Mouse (Mus musculus) neural tube, embryonic 14.5 days (tissue): ENCODE results near the gene Hmces. TPM values are rescaled to one million over a fixed set of nuclear protein-coding genes. Genes with fewer than 3 reads are reported as not detected.

Source experiments
- ATAC-seq: fragments of 200-750 bp; cut with Nextera tagmentation; 2 replicates; pipeline ENCODE4 v1.8.0; 2017; ENCODE audit warnings: low read depth, mild to moderate bottlenecking, moderate TSS enrichment, moderate library complexity
- H3K27ac ChIP-seq: fragments of 300-500 bp; sonication (generic); 2 replicates; pipeline ENCODE4 v1.5.1; 2014; ENCODE audit warnings: low read depth, mild to moderate bottlenecking, control low read depth, low read length, moderate library complexity, mixed read lengths
- H3K27me3 ChIP-seq: fragments of 300-500 bp; sonication (generic); 2 replicates; pipeline ENCODE4 v1.6.1; 2014; ENCODE audit warnings: low read length; ENCODE audit not compliant: control insufficient read depth, insufficient read depth
- H3K36me3 ChIP-seq: fragments of 300-500 bp; sonication (generic); 2 replicates; pipeline ENCODE4 v1.6.1; 2014; ENCODE audit warnings: low read length, mixed read lengths; ENCODE audit not compliant: control insufficient read depth, insufficient read depth
- H3K4me1 ChIP-seq: fragments of 300-500 bp; sonication (generic); 2 replicates; pipeline ENCODE4 v1.6.1; 2014; ENCODE audit warnings: low read length; ENCODE audit not compliant: control insufficient read depth, insufficient read depth
- H3K4me2 ChIP-seq: fragments of 300-500 bp; sonication (generic); 2 replicates; pipeline ENCODE4 v1.6.1; 2014; ENCODE audit warnings: mild to moderate bottlenecking, low read depth, low read length, control low read depth
- H3K4me3 ChIP-seq: fragments of 300-500 bp; sonication (generic); 2 replicates; pipeline ENCODE4 v1.5.1; 2014; ENCODE audit warnings: low read depth, low read length, control low read depth, mixed read lengths
- H3K9ac ChIP-seq: fragments of 300-500 bp; sonication (generic); replicated peaks from 2 replicates; pipeline ENCODE4 v1.6.1; 2014; ENCODE audit warnings: low read depth, mild to moderate bottlenecking, control low read depth, low read length, mixed read lengths
- H3K9me3 ChIP-seq: fragments of 300-500 bp; sonication (generic); 2 replicates; pipeline ENCODE4 v1.6.1; 2016; ENCODE audit warnings: low read length; ENCODE audit not compliant: control insufficient read depth
- WGBS: fragments of 180-500 bp; shearing (Covaris S2); extraction: QIAGEN DNeasy Blood & Tissue Kit; methylation state at CpG from one replicate; pipeline ENCODE4 v1.1.7; 2014; 5-methylcytosine and 5-hydroxymethylcytosine counted together
- polyA plus RNA-seq: library from polyadenylated mRNA; unstranded; fragments of >200 nt; fragmentation: Nextera tagmentation; extraction: Ambion mirVana; gene quantifications from 2 replicates; pipeline ENCODE4 v1.2.1, GENCODE M21; 2014

Gene Hmces
- polyA plus RNA-seq, 1 experiment from 2014 or later = 46.6 TPM

GRCm38 (mm10) chr6:87875562-87875961 is 38.2 kb upstream of the Hmces start:
- 88% methylated on average over 7 of the region's 7 CpGs for WGBS

GRCm38 (mm10) chr6:87876068-87876643 is 37.6 kb upstream of the Hmces start:
- ATAC-seq = no peak
- Histone ChIP-seq H3K4me1 (no peaks in the 10 kb centered on the region), H3K4me3 (no peak overlapping the region), H3K4me2 (no peak overlapping the region), H3K27ac (no peak overlapping the region), H3K27me3 (no peaks in the 10 kb centered on the region), H3K9me3 (no peaks in the 10 kb centered on the region), H3K9ac (no peak overlapping the region), H3K36me3 (no peaks in the 10 kb centered on the region)
- WGBS = 77% methylated on average over 13 of the region's 13 CpGs

More at GRCm38 (mm10) chr6:87875562-87875961, 38.2 kb upstream of the Hmces start:
- Histone ChIP-seq H3K4me1 (no peaks in the 10 kb centered on the region), H3K36me3 (no peaks in the 10 kb centered on the region), H3K4me2 (no peak overlapping the region), H3K9ac (no peak overlapping the region), H3K9me3 (no peaks in the 10 kb centered on the region), H3K4me3 (no peak overlapping the region), H3K27ac (no peak overlapping the region), H3K27me3 (no peaks in the 10 kb centered on the region)
- no peak for ATAC-seq

DNA sequence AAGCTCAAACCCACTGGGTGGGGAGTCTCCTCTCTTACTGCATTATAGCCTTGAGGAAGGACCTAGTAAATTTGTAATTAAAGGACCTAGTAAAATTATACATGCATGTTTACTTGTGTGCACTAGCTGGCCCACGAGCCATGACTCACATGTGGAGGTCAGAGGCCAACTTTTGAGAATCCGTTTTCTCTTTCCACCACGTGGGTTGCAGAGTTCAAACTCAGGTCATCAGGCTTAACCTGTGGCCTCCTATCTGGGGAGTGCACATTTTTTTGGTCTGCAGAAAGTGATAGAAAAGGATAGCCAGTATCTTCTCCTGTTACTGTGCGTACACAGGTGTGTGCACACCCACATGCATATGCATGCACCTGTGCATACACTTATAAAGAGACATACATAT is 34.7 kb upstream of the Hmces start:
- no peak overlapping the region for H3K9ac ChIP-seq
- ATAC-seq = no peak
- no peak overlapping the region for H3K27ac ChIP-seq
- H3K27me3 ChIP-seq = no peaks in the 10 kb centered on the region
- H3K9me3 ChIP-seq = no peaks in the 10 kb centered on the region
- H3K4me1 ChIP-seq = no peaks in the 10 kb centered on the region
- no peak overlapping the region for H3K4me3 ChIP-seq
- WGBS = 59% methylated on average over 4 of the region's 4 CpGs
- no peaks in the 10 kb centered on the region for H3K36me3 ChIP-seq
- no peak overlapping the region for H3K4me2 ChIP-seq

DNA sequence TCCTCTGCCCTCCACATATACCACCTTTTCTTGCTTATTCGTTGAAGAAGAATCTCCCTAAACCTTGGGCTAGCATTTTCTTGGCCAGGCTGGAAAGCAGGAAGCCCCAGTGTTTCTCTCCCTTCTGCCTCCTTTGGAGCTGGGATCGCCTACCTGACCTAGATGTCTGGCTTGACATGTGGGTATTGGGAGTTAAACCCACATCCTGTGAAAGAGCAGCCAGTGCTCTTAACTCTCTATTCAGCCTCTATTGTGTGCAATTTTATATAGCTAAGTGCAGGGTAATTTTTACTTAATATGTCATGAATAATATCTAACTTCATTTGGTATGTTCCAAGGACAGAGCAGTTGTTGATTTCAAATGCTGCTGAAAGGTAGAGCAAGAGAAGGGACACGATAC is 34.1 kb upstream of the Hmces start:
- Histone ChIP-seq H3K27me3 (no peaks in the 10 kb centered on the region), H3K9me3 (no peaks in the 10 kb centered on the region), H3K27ac (no peak overlapping the region), H3K4me2 (no peak overlapping the region), H3K36me3 (no peaks in the 10 kb centered on the region), H3K4me1 (no peaks in the 10 kb centered on the region), H3K4me3 (no peak overlapping the region), H3K9ac (no peak overlapping the region)
- ATAC-seq = no peak
- 73% methylated on average over 3 of the region's 3 CpGs for WGBS

DNA sequence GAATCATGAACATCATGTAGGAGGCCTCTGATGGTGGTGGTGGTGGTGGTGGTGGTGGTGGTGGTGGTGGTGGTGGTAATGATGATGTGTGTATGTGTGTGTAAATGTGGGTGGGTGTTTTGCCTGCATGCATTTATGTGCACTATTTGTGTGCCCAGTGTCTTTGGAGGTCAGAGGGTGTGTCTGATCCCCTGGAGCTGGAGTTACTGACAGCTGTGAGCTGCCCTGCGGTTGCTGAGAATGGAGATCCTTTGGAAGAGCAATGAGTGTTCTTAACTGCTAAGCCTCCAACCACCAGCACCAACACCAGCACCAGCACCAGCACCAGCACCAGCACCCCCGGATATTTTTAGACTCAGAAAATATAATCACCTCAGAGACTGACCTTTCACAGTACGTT is 31.5 kb upstream of the Hmces start:
- no peak for ATAC-seq
- no peak overlapping the region for H3K9ac ChIP-seq
- no peaks in the 10 kb centered on the region for H3K4me1 ChIP-seq
- H3K36me3 ChIP-seq = no peaks in the 10 kb centered on the region
- no peaks in the 10 kb centered on the region for H3K9me3 ChIP-seq
- no peak overlapping the region for H3K4me3 ChIP-seq
- no peaks in the 10 kb centered on the region for H3K27me3 ChIP-seq
- H3K27ac ChIP-seq = no peak overlapping the region
- WGBS = 81% methylated on average over 3 of the region's 3 CpGs
- H3K4me2 ChIP-seq = no peak overlapping the region

GRCm38 (mm10) chr6:87882816-87883215 is 30.9 kb upstream of the Hmces start:
- no peak overlapping the region for H3K9ac ChIP-seq
- H3K9me3 ChIP-seq = no peaks in the 10 kb centered on the region
- ATAC-seq = no peak
- H3K27ac ChIP-seq = no peak overlapping the region
- 55% methylated on average over 4 of the region's 4 CpGs for WGBS
- no peaks in the 10 kb centered on the region for H3K4me1 ChIP-seq
- H3K4me3 ChIP-seq = no peak overlapping the region
- H3K4me2 ChIP-seq = no peak overlapping the region
- H3K27me3 ChIP-seq = no peaks in the 10 kb centered on the region
- no peaks in the 10 kb centered on the region for H3K36me3 ChIP-seq

- no peak overlapping the region for H3K4me3 ChIP-seq
- 85% methylated on average over 1 of the region's 1 CpGs for WGBS
- ATAC-seq = no peak
- H3K27ac ChIP-seq = no peak overlapping the region
- H3K9ac ChIP-seq = no peak overlapping the region
- no peak overlapping the region for H3K4me2 ChIP-seq
- peaks cover 19% of the 10 kb centered on the region for H3K36me3 ChIP-seq
- peaks cover 9% of the 10 kb centered on the region; the same call in 1 of the 2 replicates for H3K4me1 ChIP-seq
- no peaks in the 10 kb centered on the region for H3K27me3 ChIP-seq
- no peaks in the 10 kb centered on the region for H3K9me3 ChIP-seq
These were observed 27.0 kb upstream of the Hmces start for GRCm38 (mm10) chr6:87886721-87887120.

GRCm38 (mm10) chr6:87887594-87888233 is 26.0 kb upstream of the Hmces start, which contains the start of gene Copg1:
Gene Copg1, plus strand, starts transcription at chr6:87887814.
- Histone ChIP-seq H3K4me3 (peak within 1 kb of the TSS; percentile 83), H3K36me3 (peaks cover 29% of the 10 kb centered on the region), H3K27me3 (no peaks in the 10 kb centered on the region), H3K9me3 (no peaks in the 10 kb centered on the region), H3K4me1 (peaks cover 9% of the 10 kb centered on the region; the same call in 1 of the 2 replicates), H3K27ac (peak within 1 kb of the TSS; percentile 78), H3K9ac (peak within 1 kb of the TSS; percentile 87), H3K4me2 (peak within 1 kb of the TSS; percentile 86)
- WGBS = 1% methylated on average over 31 of the region's 31 CpGs
- peak; percentile 96 for ATAC-seq

- H3K27ac ChIP-seq = no peak overlapping the region
- 69% methylated on average over 7 of the region's 7 CpGs for WGBS
- no peak overlapping the region for H3K4me2 ChIP-seq
- no peak overlapping the region for H3K4me3 ChIP-seq
- H3K4me1 ChIP-seq = peaks cover 1% of the 10 kb centered on the region; the same call in 1 of the 2 replicates
- no peak for ATAC-seq
- H3K9ac ChIP-seq = no peak overlapping the region
- H3K36me3 ChIP-seq = peaks cover 77% of the 10 kb centered on the region
- no peaks in the 10 kb centered on the region for H3K9me3 ChIP-seq
- no peaks in the 10 kb centered on the region for H3K27me3 ChIP-seq
These were observed 19.8 kb upstream of the Hmces start for GRCm38 (mm10) chr6:87893931-87894330.
